Comparison of ENCODE assay signal across 21 mouse cellular contexts in the genomic region with DNA sequence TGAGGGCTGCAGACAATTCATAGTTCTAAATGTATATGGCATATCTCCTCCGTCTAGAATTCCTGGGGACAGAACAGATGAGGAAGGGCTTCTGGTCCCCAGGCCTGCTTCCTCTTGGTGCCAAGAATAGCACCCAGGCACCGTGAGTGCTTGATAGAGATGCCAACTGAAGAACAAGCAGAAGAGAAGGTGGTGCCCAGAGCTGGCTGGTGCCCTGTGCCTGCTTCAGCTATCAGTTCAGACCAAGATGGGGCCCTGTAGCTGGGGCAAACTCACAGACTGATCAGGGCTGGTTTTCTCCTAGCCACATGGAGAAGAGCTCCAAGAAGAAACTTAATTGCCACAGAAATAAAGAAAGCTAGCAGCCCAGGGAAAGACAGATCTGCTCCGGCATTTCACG.
A peak's percentile ranks its signal among the peaks of the same experiment; 100 is the strongest.
DNase-seq lines count a peak whose midpoint lies in the region; ATAC-seq and TF ChIP-seq lines count a peak whose summit lies in the region.
"Had no signal": no experiment of that assay in that cellular context is flagged by ENCODE, and none has a peak within 500 bp of the region (broad histone marks: within the 10 kb centered on the region; RNA-seq: fewer than 3 reads in every experiment).

No protein-coding gene starts in this region.

- H3K27ac ChIP-seq in forebrain, embryonic 10.5 days: peak overlapping the region; percentile 20; the same call in 1 of the 2 replicates
- no peak overlapping the region for H3K27ac ChIP-seq in forebrain, embryonic 14.5 days (ENCODE audit: low read depth, low read length)
- H3K27ac ChIP-seq in left cerebral cortex, adult 2 months: peak overlapping the region; percentile 56; the same call in 1 of the 2 replicates
- H3K27ac ChIP-seq in limb, embryonic 10.5 days: peak overlapping the region; percentile 37; the same call in 1 of the 2 replicates
- H3K27ac ChIP-seq: embryonic facial prominence, embryonic 13.5 days; forebrain, embryonic 13.5 days; heart, adult 2 months; hindbrain, embryonic 15.5 days had no signal

- H3K36me3 ChIP-seq in forebrain, embryonic 10.5 days (replicated peaks): no peaks in the 10 kb centered on the region
- no peaks in the 10 kb centered on the region for H3K36me3 ChIP-seq in forebrain, embryonic 14.5 days (ENCODE audit: control insufficient read depth, insufficient read depth, low read length)
- H3K36me3 ChIP-seq in limb, embryonic 10.5 days: no peaks in the 10 kb centered on the region
- H3K36me3 ChIP-seq: embryonic facial prominence, embryonic 13.5 days; G1E; hindbrain, embryonic 15.5 days had no signal

- H3K9ac ChIP-seq in forebrain, embryonic 14.5 days (ENCODE audit: low read length): no peak overlapping the region
- H3K9ac ChIP-seq: embryonic facial prominence, embryonic 13.5 days; forebrain, embryonic 13.5 days; hindbrain, embryonic 15.5 days had no signal

- ATAC-seq in forebrain, embryonic 14.5 days: no peak
- ATAC-seq: CD4-positive, CD25-positive, alpha-beta regulatory T cell, adult 4 months; forebrain, embryonic 13.5 days; intestine, embryonic 16.5 days had no signal

- intact Hi-C loops in heart, postnatal 36 days (cut with DNase I): no loop called here
- intact Hi-C loops in left cerebral cortex, adult 2 months (cut with DNase I): loop anchor here (5.0 kb wide), 3 partner anchors 95 to 385 kb away; partner anchors contain the start of gene Spock1

- no peaks in the 10 kb centered on the region for H3K9me3 ChIP-seq in forebrain, embryonic 10.5 days
- no peaks in the 10 kb centered on the region for H3K9me3 ChIP-seq in forebrain, embryonic 14.5 days (replicated peaks; ENCODE audit: control insufficient read depth, low read length)
- H3K9me3 ChIP-seq in limb, embryonic 10.5 days (replicated peaks): no peaks in the 10 kb centered on the region
- H3K9me3 ChIP-seq: embryonic facial prominence, embryonic 13.5 days; forebrain, embryonic 13.5 days; hindbrain, embryonic 15.5 days had no signal

- DNase-seq in forebrain, embryonic 10.5 days (ENCODE audit: extremely low spot score, low spot score): no peak
- DNase-seq in forebrain, embryonic 14.5 days (ENCODE audit: low spot score): no peak
- DNase-seq in heart, adult 9 months (ENCODE audit: low spot score in 2 of 2): peak; percentile 9 to 10
- no peak for DNase-seq in heart, postnatal 36 days
- no peak for DNase-seq in left cerebral cortex, adult 2 months (ENCODE audit: extremely low spot score in 1 of 2, low spot score in 2 of 2)
- no peak for DNase-seq in left cerebral cortex, adult 8-10 months (ENCODE audit: low spot score in 2 of 2)
- no peak for DNase-seq in limb, embryonic 10.5 days (ENCODE audit: low spot score)
- DNase-seq in embryo, embryonic 9.5 days (ENCODE audit: extremely low spot score): no peak
- DNase-seq: adrenal gland, adult 8-10 months; adrenal gland, postnatal 36 days; B cell, adult 2 months; cerebellum, adult 11 months; cerebellum, adult 9-10 months; gastrocnemius, postnatal 10 days had no signal

- no peak overlapping the region for H3K4me3 ChIP-seq in forebrain, embryonic 10.5 days
- H3K4me3 ChIP-seq in forebrain, embryonic 14.5 days (ENCODE audit: low read depth, low read length): no peak overlapping the region
- no peak overlapping the region for H3K4me3 ChIP-seq in left cerebral cortex, adult 2 months
- H3K4me3 ChIP-seq in limb, embryonic 10.5 days: no peak overlapping the region
- H3K4me3 ChIP-seq: embryonic facial prominence, embryonic 13.5 days; forebrain, embryonic 13.5 days; heart, adult 2 months; hindbrain, embryonic 15.5 days had no signal

- no peak overlapping the region for H3K4me2 ChIP-seq in forebrain, embryonic 14.5 days (ENCODE audit: low read length)
- H3K4me2 ChIP-seq: embryonic facial prominence, embryonic 13.5 days; forebrain, embryonic 13.5 days; hindbrain, embryonic 15.5 days had no signal

- 87% methylated on average over 4 of the region's 4 CpGs for WGBS in forebrain, embryonic 10.5 days
- WGBS in forebrain, embryonic 14.5 days: 85% methylated on average over 4 of the region's 4 CpGs
- 85% methylated on average over 4 of the region's 4 CpGs for WGBS in limb, embryonic 10.5 days

- H3K27me3 ChIP-seq in forebrain, embryonic 10.5 days (ENCODE audit: poor library complexity, severe bottlenecking): 0 out of 2 replicates have a peak, but pooled peaks cover 5% of the 10 kb centered on the region
- no peaks in the 10 kb centered on the region for H3K27me3 ChIP-seq in forebrain, embryonic 14.5 days (replicated peaks; ENCODE audit: control insufficient read depth, insufficient read depth, low read length)
- 0 out of 2 replicates have a peak, but pooled peaks cover 5% of the 10 kb centered on the region for H3K27me3 ChIP-seq in limb, embryonic 10.5 days (ENCODE audit: low read depth, poor library complexity, severe bottlenecking)
- H3K27me3 ChIP-seq: embryonic facial prominence, embryonic 13.5 days; forebrain, embryonic 13.5 days; hindbrain, embryonic 15.5 days had no signal

- peaks cover 10% of the 10 kb centered on the region for H3K4me1 ChIP-seq in forebrain, embryonic 10.5 days
- H3K4me1 ChIP-seq in forebrain, embryonic 14.5 days (ENCODE audit: control insufficient read depth, insufficient read depth, low read length): peaks cover 7% of the 10 kb centered on the region; the same call in 1 of the 2 replicates
- H3K4me1 ChIP-seq in limb, embryonic 10.5 days: peaks cover 22% of the 10 kb centered on the region

- TF ChIP-seq CTCF in left cerebral cortex, adult 2 months (IDR thresholded peaks at IDR 0.05): no peak

Comparison
In these comparisons a context has a peak if more than half of its experiments do, and no peak if none do; other contexts are left out.
1. DNase-seq: peak in heart, adult 9 months (2 of 2); none in forebrain, embryonic 10.5 days (single experiment), forebrain, embryonic 14.5 days (single experiment), heart, postnatal 36 days (0 of 2), left cerebral cortex, adult 2 months (0 of 2), left cerebral cortex, adult 8-10 months (0 of 2), limb, embryonic 10.5 days (single experiment) and embryo, embryonic 9.5 days (single experiment).